Mouse (Mus musculus) intestine, embryonic 14.5 days (tissue): ENCODE measurements around the gene Armc12. TPM values are rescaled to one million over a fixed set of nuclear protein-coding genes. Genes with fewer than 3 reads are reported as not detected.

ENCODE experiments used
- ATAC-seq: fragments of 200-750 bp; cut with Nextera tagmentation; replicated peaks from 2 replicates; pipeline ENCODE4 v1.8.0; 2017; ENCODE audit warnings: low read depth, moderate number of reproducible peaks, moderate TSS enrichment, moderate library complexity; ENCODE audit not compliant: low FRiP score, low TSS enrichment
- DNase-seq: peaks from one replicate; pipeline ENCODE4 v3.0.0-alpha.2; 2018; ENCODE audit warnings: low spot score
- H3K27ac ChIP-seq: fragments of 300-500 bp; sonication (generic); 2 replicates; pipeline ENCODE4 v1.5.1; 2014; ENCODE audit warnings: low read depth, mild to moderate bottlenecking, control low read depth
- H3K27me3 ChIP-seq: fragments of 300-500 bp; sonication (generic); replicated peaks from 2 replicates; pipeline ENCODE4 v1.6.1; 2014; ENCODE audit warnings: low read length, control low read depth; ENCODE audit not compliant: control insufficient read depth, insufficient read depth
- H3K36me3 ChIP-seq: fragments of 300-500 bp; sonication (generic); 2 replicates; pipeline ENCODE4 v1.6.1; 2014; ENCODE audit warnings: low read length, control low read depth; ENCODE audit not compliant: control insufficient read depth, insufficient read depth
- H3K4me1 ChIP-seq: fragments of 300-500 bp; sonication (generic); replicated peaks from 2 replicates; pipeline ENCODE4 v1.6.1; 2014; ENCODE audit warnings: low read length, control low read depth, mixed read lengths; ENCODE audit not compliant: control insufficient read depth, insufficient read depth
- H3K4me2 ChIP-seq: fragments of 300-500 bp; sonication (generic); 2 replicates; pipeline ENCODE4 v1.6.1; 2014; ENCODE audit warnings: low read length
- H3K4me3 ChIP-seq: fragments of 300-500 bp; sonication (generic); 2 replicates; pipeline ENCODE4 v1.5.1; 2014; ENCODE audit warnings: low read depth, low read length, control low read depth, mixed read lengths
- H3K9ac ChIP-seq: fragments of 300-500 bp; sonication (generic); 2 replicates; pipeline ENCODE4 v1.6.1; 2014; ENCODE audit warnings: mild to moderate bottlenecking, low read length
- H3K9me3 ChIP-seq: fragments of 300-500 bp; sonication (generic); 2 replicates; pipeline ENCODE4 v1.6.1; 2016; ENCODE audit warnings: low read length, control low read depth; ENCODE audit not compliant: control insufficient read depth
- WGBS: fragments of 180-500 bp; shearing (Covaris S2); extraction: QIAGEN DNeasy Blood & Tissue Kit; methylation state at CpG from one replicate; pipeline ENCODE4 v1.1.7; 2014; 5-methylcytosine and 5-hydroxymethylcytosine counted together
- polyA plus RNA-seq: library from polyadenylated mRNA; unstranded; fragments of >200 nt; fragmentation: Nextera tagmentation; extraction: Ambion mirVana; gene quantifications from 2 replicates; pipeline ENCODE4 v1.2.1, GENCODE M21; 2014

The Armc12 gene
- polyA plus RNA-seq, result not detected in 2 replicates

DNA sequence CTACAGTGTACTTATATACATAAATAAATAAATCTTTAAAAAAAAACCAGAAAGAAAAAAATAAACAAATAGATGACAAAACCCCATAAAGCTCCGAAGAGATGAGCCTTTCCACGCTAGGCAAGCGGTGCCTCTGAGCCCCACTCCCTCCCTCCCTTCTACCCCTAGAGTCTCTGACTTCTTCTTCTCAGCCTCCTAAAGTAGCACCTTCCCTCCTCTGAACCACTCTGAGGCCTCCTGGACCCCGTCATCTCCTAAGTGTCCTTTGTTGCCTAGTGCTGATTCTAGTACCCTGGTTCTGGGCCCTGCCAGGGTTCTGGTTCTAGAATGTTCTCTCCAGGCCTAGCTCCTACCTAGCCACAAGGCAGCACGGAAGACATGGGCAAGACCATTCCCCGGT lies at the start of gene Armc12:
Armc12 (plus strand) TSS at position 301 of the 400 bp plus-strand sequence.
- Histone ChIP-seq H3K4me3 (no peak within 1 kb of the TSS), H3K36me3 (no peaks in the 10 kb centered on the region), H3K9me3 (no peaks in the 10 kb centered on the region), H3K4me1 (peaks cover 7% of the 10 kb centered on the region; the same call in 1 of the 2 replicates), H3K27me3 (no peaks in the 10 kb centered on the region), H3K4me2 (no peak within 1 kb of the TSS), H3K27ac (no peak within 1 kb of the TSS), H3K9ac (no peak within 1 kb of the TSS)
- ATAC-seq, result no peak
- no peak for DNase-seq
- 80% methylated on average over 6 of the region's 6 CpGs for WGBS

DNA sequence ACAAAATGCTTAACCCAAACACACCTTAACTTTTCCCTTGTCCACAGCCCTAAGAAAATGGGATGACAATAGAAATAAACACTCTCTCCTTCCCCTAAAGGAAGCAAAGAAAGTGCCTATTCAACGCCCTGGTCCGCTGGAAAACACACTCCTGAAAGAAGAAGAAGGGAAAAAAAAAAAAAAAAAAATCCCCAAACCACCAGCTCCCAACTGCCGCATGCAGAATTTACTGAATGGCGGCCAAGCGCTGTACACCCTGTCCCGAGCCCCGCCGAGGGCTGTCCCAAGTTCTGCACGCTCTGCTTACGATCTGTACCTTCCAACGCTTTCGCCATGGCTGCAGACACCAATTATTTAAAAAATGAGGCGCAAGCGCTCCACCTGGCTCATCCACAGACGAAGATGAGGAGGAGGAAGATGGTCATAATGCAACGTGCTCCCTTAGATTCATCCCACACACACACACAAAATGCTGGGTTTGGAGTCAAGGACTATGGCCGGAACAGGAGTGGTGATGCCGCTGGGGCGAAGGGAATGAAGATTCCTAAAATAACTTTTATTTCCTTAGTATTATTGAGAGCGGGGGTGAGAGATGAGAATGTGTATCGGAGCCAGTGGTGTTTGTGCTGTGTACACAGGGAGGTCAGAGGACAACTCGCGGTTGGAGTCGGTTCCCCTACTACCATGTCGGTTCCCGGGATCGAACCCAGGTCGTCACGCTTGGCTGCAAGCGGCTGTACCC lies 45.7 kb upstream of the Armc12 start:
- Histone ChIP-seq H3K27ac (peak overlapping the region; percentile 78; the same call in 1 of the 2 replicates), H3K36me3 (no peaks in the 10 kb centered on the region)
- ATAC-seq, result no peak; the same call in 1 of the 2 replicates

DNA sequence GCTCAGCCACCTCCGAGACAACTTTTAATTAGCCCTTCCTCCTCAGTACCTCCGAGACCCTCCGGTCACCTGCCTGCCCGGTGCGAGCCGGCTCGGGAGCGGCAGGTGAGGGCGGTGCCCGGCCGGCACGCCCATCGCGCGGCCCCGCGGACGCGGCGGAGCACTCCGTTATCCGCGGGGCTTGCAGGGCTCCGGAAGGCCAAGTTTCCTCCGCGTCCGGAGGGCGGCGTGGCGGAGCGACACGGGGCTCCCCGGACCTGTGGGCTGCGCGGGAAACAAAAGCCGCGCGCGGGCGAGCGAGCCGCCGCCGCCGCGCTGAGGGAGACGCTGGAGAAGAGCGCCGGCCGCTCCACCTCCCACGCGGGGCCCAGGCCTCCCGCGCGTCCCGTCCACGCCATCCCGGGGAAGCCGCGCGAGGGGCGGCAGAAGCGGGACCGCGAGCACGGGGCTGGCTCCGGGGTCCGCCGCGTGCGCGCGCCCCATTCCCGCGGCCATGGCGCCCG lies 45.1 kb upstream of the Armc12 start:
- under 1% methylated on average over 70 of the region's 77 CpGs for WGBS

More for the DNA sequence above, 45.7 kb upstream of the Armc12 start:
- peak; percentile 86 for DNase-seq
- WGBS, result 8% methylated on average over 30 of the region's 30 CpGs
- peak overlapping the region; percentile 58 for H3K4me2 ChIP-seq
- H3K4me1 ChIP-seq, result peaks cover 5% of the 10 kb centered on the region; the same call in 1 of the 2 replicates
- no peaks in the 10 kb centered on the region for H3K9me3 ChIP-seq
- no peaks in the 10 kb centered on the region for H3K27me3 ChIP-seq
- peak overlapping the region; percentile 86 for H3K4me3 ChIP-seq
- H3K9ac ChIP-seq, result peak overlapping the region; percentile 76

GRCm38 (mm10) chr17:28485977-28486400 lies 44.6 kb upstream of the Armc12 start:
- DNase-seq (peak; percentile 98), ATAC-seq (peak; percentile 98)
- Histone ChIP-seq H3K9ac (peak overlapping the region; percentile 76), H3K4me3 (peak overlapping the region; percentile 86), H3K4me1 (peaks cover 5% of the 10 kb centered on the region; the same call in 1 of the 2 replicates), H3K36me3 (no peaks in the 10 kb centered on the region), H3K9me3 (no peaks in the 10 kb centered on the region), H3K27ac (peak overlapping the region; percentile 78), H3K27me3 (no peaks in the 10 kb centered on the region), H3K4me2 (peak overlapping the region; percentile 58)
- 2% methylated on average over 44 of the region's 58 CpGs for WGBS

More for the DNA sequence above, 45.1 kb upstream of the Armc12 start:
- Histone ChIP-seq H3K9me3 (no peaks in the 10 kb centered on the region), H3K27me3 (no peaks in the 10 kb centered on the region), H3K4me3 (peak overlapping the region; percentile 86), H3K4me1 (peaks cover 5% of the 10 kb centered on the region; the same call in 1 of the 2 replicates), H3K27ac (peak overlapping the region; percentile 78), H3K36me3 (no peaks in the 10 kb centered on the region), H3K9ac (peak overlapping the region; percentile 76), H3K4me2 (peak overlapping the region; percentile 58)
- DNase-seq (no peak), ATAC-seq (peak; percentile 61)

DNA sequence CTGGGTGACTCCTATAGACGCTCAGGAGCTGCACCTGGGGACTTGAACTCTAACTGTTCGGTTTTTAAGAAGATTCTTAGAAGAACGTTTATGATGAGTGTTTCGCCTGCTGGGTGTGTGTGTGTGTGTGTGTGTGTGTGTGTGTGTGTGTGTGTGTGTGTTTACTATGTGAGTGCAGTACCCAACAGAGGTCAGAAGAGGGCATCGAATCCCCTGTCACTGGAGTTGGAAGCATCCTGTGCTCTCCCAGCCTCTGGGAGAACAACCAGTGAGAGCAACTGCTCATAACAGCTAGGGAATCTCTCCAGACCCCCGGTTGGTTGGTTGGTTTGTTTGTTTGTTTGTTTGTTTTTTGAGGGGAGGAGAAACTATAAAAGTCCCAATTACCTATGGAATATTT lies 43.9 kb upstream of the Armc12 start:
- WGBS, result 78% methylated on average over 6 of the region's 6 CpGs
- Histone ChIP-seq H3K4me2 (peak overlapping the region; percentile 58; the same call in 1 of the 2 replicates), H3K36me3 (no peaks in the 10 kb centered on the region), H3K27ac (no peak overlapping the region), H3K27me3 (no peaks in the 10 kb centered on the region), H3K4me1 (peaks cover 5% of the 10 kb centered on the region; the same call in 1 of the 2 replicates), H3K9me3 (no peaks in the 10 kb centered on the region), H3K9ac (no peak overlapping the region), H3K4me3 (no peak overlapping the region)
- DNase-seq (no peak), ATAC-seq (no peak)

GRCm38 (mm10) chr17:28487584-28488257 lies 42.9 kb upstream of the Armc12 start:
- Histone ChIP-seq H3K9me3 (no peaks in the 10 kb centered on the region), H3K9ac (no peak overlapping the region), H3K4me3 (no peak overlapping the region), H3K36me3 (no peaks in the 10 kb centered on the region), H3K27me3 (no peaks in the 10 kb centered on the region), H3K4me2 (no peak overlapping the region), H3K27ac (no peak overlapping the region), H3K4me1 (peaks cover 5% of the 10 kb centered on the region; the same call in 1 of the 2 replicates)
- DNase-seq, result no peak
- no peak for ATAC-seq
- WGBS, result 90% methylated on average over 18 of the region's 18 CpGs

DNA sequence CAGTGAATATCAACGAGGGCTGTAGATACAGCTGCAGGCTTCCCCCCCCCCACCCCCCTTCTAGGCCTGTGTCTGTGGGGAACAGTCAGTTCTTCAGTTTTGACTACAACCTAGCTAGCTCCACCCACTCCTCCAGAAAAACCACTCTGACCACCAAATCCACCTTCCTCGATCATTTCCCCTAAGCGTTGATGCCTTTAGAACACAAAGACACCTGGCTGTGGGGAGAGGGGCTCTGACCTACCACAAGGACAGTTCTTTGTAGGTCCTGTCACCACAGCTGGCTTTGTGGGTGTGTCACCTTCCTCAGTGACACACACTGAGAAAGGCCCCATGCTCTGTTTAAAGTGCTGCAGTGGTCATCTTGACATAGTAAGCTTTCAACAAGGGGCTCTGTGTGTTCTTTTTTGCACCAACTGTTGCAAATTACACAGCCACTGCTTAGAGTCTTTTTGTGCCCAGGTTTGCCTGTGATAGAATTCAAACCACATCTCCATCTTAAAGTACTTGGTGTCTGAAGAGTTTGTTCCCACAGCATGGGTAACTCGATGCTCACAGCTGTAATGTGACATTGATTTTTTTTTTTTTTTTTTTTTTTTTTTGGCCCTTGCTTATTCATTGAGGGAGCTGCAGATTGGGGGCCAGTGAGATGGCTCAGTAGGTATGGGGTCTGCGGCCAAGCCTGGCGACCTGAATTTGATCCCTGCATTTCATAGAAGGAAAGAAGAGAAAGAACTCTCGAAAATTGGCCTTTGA lies 42.2 kb upstream of the Armc12 start:
- ATAC-seq (no peak), DNase-seq (no peak)
- Histone ChIP-seq H3K36me3 (no peaks in the 10 kb centered on the region), H3K27me3 (no peaks in the 10 kb centered on the region), H3K4me3 (no peak overlapping the region), H3K9me3 (no peaks in the 10 kb centered on the region), H3K4me1 (peaks cover 5% of the 10 kb centered on the region; the same call in 1 of the 2 replicates), H3K4me2 (no peak overlapping the region), H3K27ac (no peak overlapping the region), H3K9ac (no peak overlapping the region)
- 72% methylated on average over 7 of the region's 7 CpGs for WGBS
